Mouse (Mus musculus): ENCODE results near the gene Olfr281. TPM values are rescaled to one million over a fixed set of nuclear protein-coding genes. Genes with fewer than 3 reads are reported as not detected.

Gene Olfr281
- total and polyA plus RNA-seq, 3 experiments: not detected

- 73% methylated on average over 5 of the region's 5 CpGs for WGBS
- intact Hi-C loops (cut with DNase I): loop anchor here (10.0 kb wide), 1 partner anchor 291 kb away; no protein-coding TSS in a partner anchor
Observed at GRCm38 (mm10) chr15:98476281-98476680, 23.9 kb downstream of the Olfr281 start.

DNA sequence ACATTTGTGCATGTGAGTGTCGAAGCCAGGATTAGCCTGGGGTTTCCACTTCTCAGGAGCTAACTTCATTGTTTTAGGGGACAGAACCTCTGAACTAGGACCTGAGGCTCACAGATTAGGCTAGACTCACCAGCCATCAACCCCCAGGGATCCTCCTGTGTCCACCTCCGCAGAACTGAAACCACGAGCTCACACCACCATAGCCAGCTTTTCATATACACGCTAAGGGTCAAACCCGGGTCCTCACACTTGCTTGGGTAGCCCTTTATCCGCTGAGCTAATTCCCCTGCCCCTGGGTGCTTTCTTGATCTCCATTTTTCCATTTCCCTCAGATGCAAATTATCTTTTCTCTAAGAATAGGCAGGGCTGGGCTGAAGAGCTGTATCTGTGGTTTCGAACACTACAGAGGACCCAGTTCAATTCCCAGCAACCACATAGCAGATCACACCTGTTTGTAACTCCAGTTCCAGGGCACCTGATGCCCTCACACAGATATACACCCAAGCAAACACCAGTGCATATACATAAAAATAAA is 27.2 kb downstream of the Olfr281 start:
- H3K4me3 ChIP-seq: no peak overlapping the region
- intact Hi-C loops (cut with DNase I): loop anchor here (10.0 kb wide), 1 partner anchor 295 kb away; no protein-coding TSS in a partner anchor

More at GRCm38 (mm10) chr15:98476281-98476680, 23.9 kb downstream of the Olfr281 start:
- DNase-seq: no peak
- Histone ChIP-seq H3K79me2 (replicated peaks; ENCODE audit: control insufficient read depth, insufficient read depth, low read length) (no peaks in the 10 kb centered on the region), H3K9ac (ENCODE audit: low read depth, low read length) (no peak overlapping the region), H3K27ac (no peak overlapping the region), H3K36me3 (ENCODE audit: control insufficient read depth, insufficient read depth, low read length) (no peaks in the 10 kb centered on the region), H3K4me3 (no peak overlapping the region), H3K4me1 (ENCODE audit: control insufficient read depth, insufficient read depth, low read length) (no peaks in the 10 kb centered on the region), H3K27me3 (ENCODE audit: control insufficient read depth, insufficient read depth, low read length) (no peaks in the 10 kb centered on the region)
- TF ChIP-seq EP300 (IDR thresholded peaks at IDR 0.05; ENCODE audit: insufficient read depth, low read depth, low read length): no peak
- no peak for TF ChIP-seq POLR2A (IDR thresholded peaks at IDR 0.05; ENCODE audit: insufficient read depth, low read depth, low read length)
- no peak for TF ChIP-seq CTCF (IDR thresholded peaks at IDR 0.05)

GRCm38 (mm10) chr15:98482701-98483100 is 30.3 kb downstream of the Olfr281 start, which contains the start of gene Lalba:
Lalba (minus strand) TSS chr15:98482721.
- H3K36me3 ChIP-seq (ENCODE audit: control insufficient read depth, insufficient read depth, low read length): peaks cover 2% of the 10 kb centered on the region; the same call in 1 of the 2 replicates
- H3K9ac ChIP-seq (ENCODE audit: low read depth, low read length): no peak within 1 kb of the TSS
- no peaks in the 10 kb centered on the region for H3K79me2 ChIP-seq (replicated peaks; ENCODE audit: control insufficient read depth, insufficient read depth, low read length)
- TF ChIP-seq POLR2A (IDR thresholded peaks at IDR 0.05; ENCODE audit: insufficient read depth, low read depth, low read length): no peak
- no peak for TF ChIP-seq CTCF (IDR thresholded peaks at IDR 0.05)
- TF ChIP-seq EP300 (IDR thresholded peaks at IDR 0.05; ENCODE audit: insufficient read depth, low read depth, low read length): no peak
- DNase-seq: peak; percentile 33 to 43
- 35% methylated on average over 3 of the region's 3 CpGs for WGBS
- no peaks in the 10 kb centered on the region for H3K27me3 ChIP-seq (ENCODE audit: control insufficient read depth, insufficient read depth, low read length)
- no peak within 1 kb of the TSS for H3K4me3 ChIP-seq
- H3K27ac ChIP-seq: peak within 1 kb of the TSS; percentile 87
- H3K4me1 ChIP-seq (ENCODE audit: control insufficient read depth, insufficient read depth, low read length): peaks cover 15% of the 10 kb centered on the region
- intact Hi-C loops (cut with DNase I): no loop called here

More for the DNA sequence above, 27.2 kb downstream of the Olfr281 start:
- 79% methylated on average over 7 of the region's 7 CpGs for WGBS
- Histone ChIP-seq H3K27me3 (ENCODE audit: control insufficient read depth, insufficient read depth, low read length) (no peaks in the 10 kb centered on the region), H3K79me2 (replicated peaks; ENCODE audit: control insufficient read depth, insufficient read depth, low read length) (no peaks in the 10 kb centered on the region), H3K9ac (ENCODE audit: low read depth, low read length) (no peak overlapping the region), H3K4me1 (ENCODE audit: control insufficient read depth, insufficient read depth, low read length) (peaks cover 15% of the 10 kb centered on the region), H3K36me3 (ENCODE audit: control insufficient read depth, insufficient read depth, low read length) (peaks cover 2% of the 10 kb centered on the region; the same call in 1 of the 2 replicates), H3K27ac (no peak overlapping the region)
- TF ChIP-seq POLR2A (IDR thresholded peaks at IDR 0.05; ENCODE audit: insufficient read depth, low read depth, low read length) (no peak), EP300 (IDR thresholded peaks at IDR 0.05; ENCODE audit: insufficient read depth, low read depth, low read length) (no peak), CTCF (IDR thresholded peaks at IDR 0.05) (no peak)
- no peak for DNase-seq

DNA sequence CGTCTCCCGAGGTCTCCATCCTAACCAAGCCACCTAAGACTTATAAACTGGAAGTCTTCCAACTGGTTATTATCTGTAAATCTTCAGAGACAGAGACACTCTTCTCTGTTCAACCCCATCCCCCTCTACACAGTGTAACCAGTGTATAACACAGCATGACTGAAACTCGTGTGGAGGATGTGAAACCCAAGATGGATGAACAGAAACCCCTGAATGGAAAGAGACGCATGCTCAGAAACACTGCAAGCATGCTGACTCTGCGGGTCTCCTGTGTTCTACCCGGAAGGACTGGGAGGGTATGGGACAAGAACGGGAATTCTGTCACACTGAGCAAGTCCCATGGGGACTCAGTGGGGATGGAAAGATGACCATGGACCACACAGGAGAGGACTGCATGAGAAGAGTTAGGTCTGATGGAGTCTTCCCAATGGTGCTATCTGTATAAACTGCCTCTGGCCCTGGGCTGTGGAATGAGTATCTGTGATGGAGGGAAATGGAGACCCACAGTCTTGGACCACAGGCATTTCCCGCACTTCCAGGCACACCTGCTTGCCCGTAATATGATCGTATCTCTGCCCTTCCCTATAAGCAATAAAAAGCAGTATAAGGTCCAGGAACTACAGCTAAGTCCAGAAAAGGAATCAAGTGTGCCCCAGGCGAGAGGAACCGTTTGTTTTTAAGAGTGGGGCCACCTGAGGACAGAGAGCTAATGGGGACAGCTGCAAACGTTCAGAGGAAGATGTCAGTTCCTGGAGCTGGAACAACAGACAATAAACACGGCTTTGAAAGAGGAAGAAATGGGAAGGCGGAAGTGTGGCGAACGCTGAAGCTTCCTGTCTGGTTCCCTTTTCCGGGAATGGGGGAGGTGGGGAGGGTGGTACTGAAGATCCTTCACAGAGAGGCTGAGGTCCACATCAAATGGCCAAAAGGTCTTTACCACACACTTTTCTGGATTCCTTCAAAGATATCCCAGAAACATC is 31.8 kb downstream of the Olfr281 start:
- intact Hi-C loops (cut with DNase I): loop anchor here (1.0 kb wide), 1 partner anchor 22 kb away; no protein-coding TSS in a partner anchor
- H3K36me3 ChIP-seq (ENCODE audit: control insufficient read depth, insufficient read depth, low read length): peaks cover 2% of the 10 kb centered on the region; the same call in 1 of the 2 replicates
- H3K9ac ChIP-seq (ENCODE audit: low read depth, low read length): no peak overlapping the region
- peak; percentile 57 to 73 for DNase-seq
- WGBS: 38% methylated on average over 18 of the region's 18 CpGs
- H3K27ac ChIP-seq: peak overlapping the region; percentile 87
- no peaks in the 10 kb centered on the region for H3K27me3 ChIP-seq (ENCODE audit: control insufficient read depth, insufficient read depth, low read length)
- H3K79me2 ChIP-seq (replicated peaks; ENCODE audit: control insufficient read depth, insufficient read depth, low read length): no peaks in the 10 kb centered on the region
- H3K4me3 ChIP-seq: no peak overlapping the region
- peak; percentile 94 for TF ChIP-seq EP300 (IDR thresholded peaks at IDR 0.05; ENCODE audit: insufficient read depth, low read depth, low read length)
- TF ChIP-seq CTCF (IDR thresholded peaks at IDR 0.05): no peak
- TF ChIP-seq POLR2A (IDR thresholded peaks at IDR 0.05; ENCODE audit: insufficient read depth, low read depth, low read length): no peak
- peaks cover 15% of the 10 kb centered on the region for H3K4me1 ChIP-seq (ENCODE audit: control insufficient read depth, insufficient read depth, low read length)

GRCm38 (mm10) chr15:98486433-98487021 is 34.1 kb downstream of the Olfr281 start:
- Histone ChIP-seq H3K79me2 (replicated peaks; ENCODE audit: control insufficient read depth, insufficient read depth, low read length) (no peaks in the 10 kb centered on the region), H3K36me3 (ENCODE audit: control insufficient read depth, insufficient read depth, low read length) (peaks cover 2% of the 10 kb centered on the region; the same call in 1 of the 2 replicates), H3K27me3 (ENCODE audit: control insufficient read depth, insufficient read depth, low read length) (no peaks in the 10 kb centered on the region), H3K4me1 (ENCODE audit: control insufficient read depth, insufficient read depth, low read length) (peaks cover 16% of the 10 kb centered on the region), H3K9ac (ENCODE audit: low read depth, low read length) (no peak overlapping the region), H3K4me3 (no peak overlapping the region), H3K27ac (no peak overlapping the region)
- intact Hi-C loops (cut with DNase I): no loop called here
- 92% methylated on average over 8 of the region's 8 CpGs for WGBS
- TF ChIP-seq EP300 (IDR thresholded peaks at IDR 0.05; ENCODE audit: insufficient read depth, low read depth, low read length): no peak
- TF ChIP-seq POLR2A (IDR thresholded peaks at IDR 0.05; ENCODE audit: insufficient read depth, low read depth, low read length): no peak
- no peak for TF ChIP-seq CTCF (IDR thresholded peaks at IDR 0.05)
- no peak for DNase-seq
